Mouse (Mus musculus): Measurements from ENCODE around the gene Pold2.

Pold2 gene

DNA sequence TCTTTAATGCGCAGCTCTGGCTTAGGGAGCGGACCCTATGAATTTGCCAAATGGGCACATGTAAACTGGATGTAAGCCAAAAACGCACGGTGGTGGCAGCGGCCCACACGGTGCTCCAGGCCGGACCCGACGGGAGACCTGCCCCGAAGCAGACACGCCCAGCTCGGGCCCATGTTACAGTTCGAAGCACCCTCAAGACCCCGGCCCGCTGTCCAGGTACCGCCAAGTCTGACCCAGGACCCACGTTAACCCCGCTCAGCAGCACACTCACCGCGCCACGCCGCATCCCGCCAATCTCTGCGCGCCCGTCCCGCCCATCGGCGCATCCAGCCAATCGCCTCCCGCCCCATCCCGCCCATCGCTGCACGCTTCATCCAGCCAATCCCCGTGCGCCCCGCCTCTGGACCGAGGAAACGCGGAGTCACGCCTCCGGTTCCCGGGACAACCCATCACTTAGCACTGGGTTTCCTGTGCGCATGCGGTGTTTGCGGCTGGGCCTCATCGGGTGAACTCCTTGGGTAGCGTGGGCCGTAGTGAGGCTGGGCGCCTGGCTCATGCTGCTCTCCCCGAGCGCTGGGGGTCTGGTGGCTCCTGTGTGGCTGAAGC is at the start of gene Pold2:
Gene Pold2 (minus strand): TSS at position 372 of the 606 bp plus-strand sequence.
- DNase-seq: peak; percentile 98

DNA sequence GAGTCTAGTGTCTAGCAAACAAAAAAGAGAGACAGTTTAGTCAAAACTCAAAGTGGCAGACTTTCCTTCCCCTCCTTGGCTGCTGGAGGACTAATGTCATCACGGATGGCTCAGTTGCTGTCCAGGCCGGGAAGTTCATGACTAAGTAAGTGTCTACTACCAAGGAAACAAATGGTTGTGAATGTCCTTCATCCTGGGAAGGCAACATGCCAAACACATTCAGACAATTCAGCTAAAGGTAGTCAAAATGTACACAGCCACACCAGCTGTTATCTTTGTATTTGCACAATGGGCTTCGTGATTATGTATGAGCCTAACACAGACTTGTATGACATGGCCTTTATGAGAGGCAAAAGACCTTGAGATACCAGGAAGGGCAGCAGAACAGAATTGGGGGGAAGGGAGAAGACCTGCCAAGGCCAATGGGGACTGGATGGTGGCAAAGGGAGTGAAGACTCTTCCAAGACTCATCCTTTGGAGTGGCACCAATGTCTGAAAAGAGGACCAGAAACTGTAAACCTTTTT is 48.7 kb upstream of the Pold2 start:
- no peak for DNase-seq

DNA sequence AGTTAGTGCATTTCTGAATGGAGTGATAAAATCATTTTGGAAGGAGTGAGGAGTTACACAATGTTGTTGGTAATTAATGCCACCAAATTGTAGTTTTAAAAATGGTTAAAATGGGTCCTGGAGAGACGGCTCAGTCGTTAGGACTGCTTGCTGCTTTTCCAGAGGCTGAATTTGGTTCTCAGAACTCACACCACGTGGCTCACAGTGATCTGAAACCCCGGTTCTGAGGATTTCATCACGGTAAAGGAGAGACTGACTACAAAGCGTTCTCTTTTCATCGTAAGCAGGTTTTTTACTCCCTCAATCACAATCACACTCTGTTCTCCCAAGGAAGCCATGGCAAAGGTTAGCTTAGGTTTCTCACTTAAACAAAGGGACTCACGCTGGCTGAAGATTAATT is 46.6 kb upstream of the Pold2 start:
- no peak for DNase-seq

DNA sequence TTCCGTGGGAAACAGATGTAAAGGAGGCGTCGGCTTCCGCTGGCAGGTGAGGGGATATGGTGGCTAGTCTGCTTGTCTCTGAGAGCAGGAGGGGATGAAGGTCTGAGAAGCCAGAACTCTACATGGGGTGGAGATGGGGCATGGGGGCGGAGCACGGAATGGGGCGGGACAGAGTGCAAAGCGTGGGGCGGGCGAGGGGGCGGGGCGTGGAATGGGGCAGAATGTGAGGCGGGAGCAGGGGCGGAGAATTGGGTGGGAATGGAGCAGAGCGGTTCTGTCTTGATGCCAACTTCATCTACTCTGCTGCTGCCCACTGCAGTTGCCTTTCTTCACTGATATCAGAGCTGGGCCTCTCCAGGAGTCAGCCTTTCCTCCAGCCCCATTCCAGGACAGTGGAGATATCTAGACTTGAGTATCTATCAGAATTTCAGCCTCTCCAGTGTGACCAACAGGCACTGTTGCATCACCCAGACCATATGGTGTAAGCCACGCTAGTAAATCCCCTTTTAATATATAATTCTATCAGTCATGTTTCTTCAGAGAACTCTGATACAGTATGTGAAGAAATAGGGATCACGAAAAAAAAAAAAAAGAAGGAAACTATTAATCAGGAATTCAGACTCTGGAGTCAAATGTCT is 42.4 kb upstream of the Pold2 start:
- peak; percentile 30 for DNase-seq

DNA sequence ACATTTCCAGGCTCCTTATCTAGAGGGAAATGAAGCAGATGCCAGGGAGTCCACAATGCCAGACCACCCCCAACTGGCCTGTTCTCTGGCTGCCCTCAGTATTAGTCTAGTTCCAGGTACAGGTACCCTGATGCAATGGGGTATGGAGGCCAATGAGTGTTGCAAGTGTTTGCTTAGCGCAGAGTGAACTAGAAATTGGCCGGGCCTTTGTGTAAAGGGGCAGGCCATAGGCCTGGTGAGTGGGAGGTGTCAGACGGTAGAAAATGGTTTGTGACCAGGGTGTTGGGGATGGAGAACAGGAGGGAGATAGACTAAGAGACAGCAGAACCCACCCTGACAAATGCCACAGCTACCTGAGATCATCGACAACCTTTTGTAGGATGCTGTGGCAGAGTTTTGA is 41.5 kb upstream of the Pold2 start:
- no peak for DNase-seq

DNA sequence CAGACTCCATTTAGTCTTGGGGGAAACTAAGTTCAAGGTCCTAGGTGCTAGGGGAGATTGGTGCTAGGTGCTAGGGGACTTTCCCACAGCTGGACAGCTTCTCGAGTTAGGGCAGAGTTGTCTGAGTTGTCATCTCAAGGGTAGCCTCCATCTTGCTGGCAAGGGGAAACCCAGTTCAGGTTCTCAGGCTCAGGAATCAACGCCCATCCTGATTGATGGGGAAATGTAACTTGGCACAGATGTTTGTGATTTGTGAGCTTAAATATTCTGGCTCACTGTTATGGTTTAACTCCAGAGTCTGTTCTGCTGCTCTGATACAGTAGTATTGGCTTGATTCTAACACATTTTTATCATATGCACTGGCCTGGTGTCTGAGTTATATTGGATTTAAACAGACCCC is 40.0 kb upstream of the Pold2 start:
- DNase-seq: no peak

DNA sequence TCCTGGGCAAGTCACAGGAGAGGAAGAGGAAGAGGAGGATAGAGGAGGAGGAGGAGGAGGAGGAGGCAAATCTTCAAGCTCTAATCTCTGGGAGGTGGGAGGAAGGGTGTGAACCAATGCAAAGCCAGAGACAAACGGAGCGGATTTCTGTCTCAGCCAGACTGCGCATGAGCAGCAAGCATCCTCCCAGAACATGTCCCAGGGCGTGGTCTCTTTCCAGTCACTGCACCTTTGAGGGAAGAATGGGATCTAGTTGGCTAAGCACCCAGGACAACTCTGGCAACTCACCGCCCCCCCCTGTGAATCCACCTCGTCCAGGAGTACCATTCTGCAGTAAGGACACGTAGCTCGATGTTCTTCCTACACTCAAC is 38.1 kb upstream of the Pold2 start:
- DNase-seq: no peak

DNA sequence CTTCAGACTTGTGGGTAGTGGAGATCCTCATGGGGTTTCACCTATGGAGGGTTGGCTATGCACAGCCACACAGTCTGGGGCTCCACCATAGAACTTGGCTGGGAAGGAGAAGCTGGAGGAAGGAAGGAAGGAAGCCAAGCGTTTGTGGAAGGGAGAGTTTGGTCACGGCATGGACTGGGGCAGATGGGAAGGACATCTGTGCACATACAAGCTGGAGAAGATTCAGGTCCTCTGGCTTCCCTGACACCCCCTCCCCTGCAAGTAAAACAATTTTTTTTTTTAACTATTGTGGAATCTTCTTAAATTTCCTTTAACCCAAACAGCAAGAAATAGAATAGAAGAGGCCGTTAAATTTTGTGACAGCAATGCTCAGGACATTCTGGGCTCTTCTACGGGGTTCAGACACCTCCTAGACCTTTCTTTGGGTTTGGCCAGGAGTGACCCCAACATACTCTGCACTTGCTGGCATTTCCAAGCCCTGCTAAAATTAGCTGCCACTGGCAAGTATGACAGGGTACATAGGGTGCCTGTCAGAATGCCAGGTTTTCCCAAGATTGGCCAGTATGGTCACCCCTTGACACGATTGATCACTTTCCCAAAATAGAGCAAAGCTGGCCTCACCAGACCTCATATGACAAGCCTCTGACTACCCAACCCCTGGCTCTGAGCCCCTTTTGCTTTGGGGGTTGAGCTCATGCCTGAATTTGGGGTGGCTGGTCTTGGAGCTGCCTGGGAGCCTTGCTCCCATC is 37.5 kb upstream of the Pold2 start:
- DNase-seq: no peak

DNA sequence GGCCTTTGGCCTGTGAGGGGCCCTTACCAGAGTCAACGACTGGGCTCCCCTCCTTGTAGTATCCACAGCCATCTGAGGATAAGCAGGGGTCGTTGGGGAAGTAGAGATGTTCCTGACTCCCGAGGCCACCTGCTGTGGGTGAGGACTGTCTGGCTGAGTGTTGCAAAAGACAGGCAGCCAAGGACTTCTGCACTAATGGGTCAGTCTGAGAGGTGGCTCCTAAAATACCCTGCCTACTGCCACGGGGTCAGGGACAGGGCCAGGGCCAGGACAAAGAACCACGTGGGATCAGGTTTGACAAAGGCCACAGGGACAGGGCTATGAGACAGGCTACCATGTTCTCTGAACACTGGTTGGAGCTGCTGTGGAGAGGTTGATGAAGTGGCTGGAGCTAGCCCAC is 36.8 kb upstream of the Pold2 start:
- no peak for DNase-seq

DNA sequence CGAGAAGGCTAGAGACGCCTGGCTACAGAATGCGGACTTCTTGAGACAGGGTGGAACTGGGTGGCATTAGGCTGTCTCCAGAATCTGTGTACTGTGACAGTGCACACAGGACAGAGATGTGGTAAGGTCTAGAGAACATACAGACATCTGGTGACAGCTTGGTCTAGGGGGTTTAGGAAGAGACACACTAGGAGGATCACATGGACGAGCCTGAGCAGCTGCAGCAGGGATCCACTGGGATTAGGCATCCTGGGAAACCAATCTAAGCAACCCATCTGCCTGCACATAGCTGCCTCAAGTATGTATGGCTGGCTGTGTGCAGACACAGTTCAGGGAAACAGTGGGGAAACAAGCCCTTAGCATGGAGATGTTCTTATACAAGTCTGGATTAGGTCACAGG is 35.8 kb upstream of the Pold2 start:
- DNase-seq: no peak

DNA sequence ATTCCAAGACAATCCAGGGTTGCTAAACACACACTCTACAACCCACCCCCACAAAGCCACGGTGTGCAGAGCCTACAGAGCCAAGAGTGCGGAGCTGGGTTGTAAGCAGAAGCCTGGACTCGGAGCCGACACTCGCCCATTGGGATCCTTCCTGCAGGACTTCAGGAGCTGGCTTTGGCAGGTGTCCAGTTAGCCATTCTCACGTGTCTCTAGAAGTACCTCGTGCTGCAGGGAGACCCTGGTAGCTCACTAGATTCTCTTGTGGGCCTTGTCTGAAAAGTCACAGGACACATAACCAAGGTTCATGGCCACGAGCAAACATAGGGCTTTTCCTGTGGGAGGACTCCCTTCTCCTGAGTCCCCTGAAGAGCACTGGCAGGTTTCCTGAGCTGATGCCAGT is 35.2 kb upstream of the Pold2 start:
- DNase-seq: no peak

DNA sequence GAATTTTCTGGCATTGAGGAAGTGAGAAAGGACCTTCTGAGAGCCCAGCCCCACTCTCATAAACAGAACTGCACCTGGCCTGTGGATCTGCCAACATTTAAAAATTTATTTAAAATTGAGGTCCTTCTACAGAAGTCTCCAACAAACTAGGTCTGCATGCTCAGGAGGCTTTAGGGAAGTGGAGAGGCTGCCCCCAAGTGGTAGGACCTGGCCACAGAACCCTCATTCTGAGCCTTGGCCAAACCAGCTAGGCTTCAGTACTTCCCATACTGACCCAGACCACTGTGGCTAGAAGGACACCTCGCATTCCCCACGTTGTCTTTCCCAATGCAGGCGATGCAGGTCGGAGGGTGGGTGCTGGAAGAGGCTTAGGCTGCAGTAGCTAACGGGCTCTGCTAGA is 34.5 kb upstream of the Pold2 start:
- DNase-seq: peak; percentile 74

DNA sequence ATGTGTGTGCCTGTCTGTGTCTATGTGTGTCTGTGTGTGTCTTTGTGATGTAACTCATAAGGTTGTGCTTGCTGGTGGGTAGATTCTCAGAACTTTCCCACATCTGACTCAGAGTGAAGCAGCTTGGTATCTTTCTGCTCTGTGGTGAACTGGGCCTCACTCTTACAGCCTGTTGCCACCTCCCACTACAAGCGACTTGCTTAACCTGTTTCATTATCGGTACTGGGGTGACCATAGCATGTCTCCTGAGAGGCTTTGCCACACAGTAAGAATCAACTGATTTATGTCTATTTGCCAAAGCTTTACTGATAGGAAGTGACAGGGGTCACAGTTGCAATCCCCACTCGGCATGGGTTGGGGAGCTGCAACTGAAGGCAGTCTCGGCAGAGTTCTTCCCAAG is 30.6 kb upstream of the Pold2 start:
- no peak for DNase-seq

DNA sequence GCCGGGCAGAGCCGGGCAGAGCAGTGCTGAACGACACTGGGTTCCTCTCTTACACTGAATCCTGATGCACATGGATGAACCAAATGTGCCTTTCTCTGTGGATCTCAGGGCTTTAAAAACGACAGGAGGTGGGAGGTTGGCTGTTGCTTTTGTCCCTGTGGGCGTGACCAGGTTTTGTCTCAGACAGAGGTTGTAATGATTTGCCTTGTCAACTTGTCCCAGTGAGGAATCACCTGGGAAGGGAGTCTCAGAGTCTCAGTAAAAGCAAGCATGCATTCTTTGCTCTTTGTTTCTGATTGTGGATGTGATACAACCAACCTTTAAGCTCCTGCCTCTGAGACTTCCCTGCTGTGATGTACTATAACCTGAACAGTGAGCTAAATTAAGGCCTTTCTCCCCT is 29.0 kb upstream of the Pold2 start:
- no peak for DNase-seq

DNA sequence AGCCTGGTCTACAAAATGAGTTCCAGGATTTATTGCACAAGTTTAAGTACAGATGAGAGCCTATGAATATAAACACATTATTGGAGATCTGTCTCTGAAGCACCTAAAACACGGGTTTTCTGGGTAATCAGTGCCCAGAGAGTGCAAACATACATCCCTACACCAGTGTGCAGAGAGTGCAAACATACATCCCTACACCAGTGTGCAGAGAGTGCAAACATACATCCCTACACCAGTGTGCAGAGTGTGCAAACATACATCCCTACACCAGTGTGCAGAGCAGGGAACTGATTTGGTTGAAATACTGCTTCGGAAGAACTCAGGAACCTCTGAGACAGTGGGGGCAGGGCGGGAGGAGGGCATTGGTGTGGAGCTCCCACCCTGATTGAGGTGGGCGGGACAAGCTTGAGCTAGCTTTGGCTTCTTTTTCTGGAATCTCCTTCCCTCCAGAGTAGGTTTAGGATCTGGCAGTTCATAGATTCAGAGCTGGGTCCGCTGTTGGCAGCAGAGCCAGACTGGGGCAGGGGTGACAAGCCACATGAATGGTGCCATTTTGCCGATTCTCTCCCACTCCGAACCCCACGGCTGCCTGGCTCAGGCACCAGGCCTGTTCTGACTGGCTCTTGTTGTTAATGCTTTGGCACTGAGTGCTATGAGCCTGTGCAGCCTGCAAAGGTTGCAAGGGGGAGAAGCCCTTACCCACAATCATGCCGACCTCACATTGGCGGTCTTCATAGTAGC is 27.9 kb upstream of the Pold2 start:
- DNase-seq: no peak

DNA sequence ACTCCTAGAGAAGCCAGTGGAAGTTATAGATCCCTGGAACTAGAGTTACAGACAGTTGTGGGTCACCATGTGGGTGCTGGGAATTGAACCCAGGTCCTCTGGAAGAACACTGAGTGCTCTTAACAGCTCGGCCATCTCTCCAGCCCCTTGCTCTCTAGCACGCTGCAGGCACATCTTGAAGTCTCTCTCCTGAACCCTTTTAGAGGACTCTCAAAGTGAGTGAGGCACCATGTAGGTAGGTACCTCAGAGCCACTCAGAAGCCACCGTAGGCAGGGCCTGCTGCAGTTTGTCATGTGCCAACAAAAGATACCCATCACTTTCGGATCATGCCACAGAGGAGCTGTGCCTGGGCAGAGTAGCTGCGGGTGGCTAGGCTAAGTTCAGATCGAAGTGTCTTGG is 26.8 kb upstream of the Pold2 start:
- no peak for DNase-seq

DNA sequence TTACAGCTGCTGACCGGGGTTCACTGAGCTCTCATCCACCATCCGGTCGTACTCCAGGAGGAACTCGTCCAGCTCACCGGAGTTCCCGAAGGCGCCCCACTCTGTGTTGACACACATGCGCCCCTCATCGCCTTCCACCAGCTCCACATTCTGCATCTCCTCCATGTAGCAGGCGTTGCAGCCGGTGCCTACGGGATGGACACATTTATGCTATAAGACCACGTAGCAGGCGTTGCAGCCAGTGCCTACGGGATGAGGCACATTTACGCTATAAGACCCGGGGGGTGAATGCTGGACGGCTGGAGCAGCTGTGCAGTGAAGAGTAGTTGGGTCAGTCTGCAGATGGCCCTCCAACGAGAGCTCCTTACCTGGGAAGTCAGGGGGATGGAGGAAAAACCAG is 26.3 kb upstream of the Pold2 start:
- DNase-seq: no peak

DNA sequence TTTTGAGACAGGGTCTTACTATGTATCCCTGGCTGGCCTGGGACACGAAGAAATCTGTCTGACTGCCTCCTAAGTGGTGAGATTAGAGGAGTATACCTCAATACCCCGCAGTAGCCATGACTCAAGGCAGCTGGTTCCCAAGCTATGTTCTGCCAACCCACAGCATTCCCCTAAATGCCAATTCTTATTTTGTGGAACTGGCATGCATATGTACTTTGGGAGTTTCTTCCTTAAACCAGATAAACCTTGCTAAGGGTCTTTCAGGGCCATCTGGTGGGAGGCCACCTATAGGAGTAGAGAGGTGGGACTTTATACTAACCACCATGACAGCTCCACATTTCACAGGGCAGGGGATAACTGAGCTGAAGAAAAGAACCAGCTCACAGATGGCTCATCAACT is 25.8 kb upstream of the Pold2 start:
- DNase-seq: no peak

DNA sequence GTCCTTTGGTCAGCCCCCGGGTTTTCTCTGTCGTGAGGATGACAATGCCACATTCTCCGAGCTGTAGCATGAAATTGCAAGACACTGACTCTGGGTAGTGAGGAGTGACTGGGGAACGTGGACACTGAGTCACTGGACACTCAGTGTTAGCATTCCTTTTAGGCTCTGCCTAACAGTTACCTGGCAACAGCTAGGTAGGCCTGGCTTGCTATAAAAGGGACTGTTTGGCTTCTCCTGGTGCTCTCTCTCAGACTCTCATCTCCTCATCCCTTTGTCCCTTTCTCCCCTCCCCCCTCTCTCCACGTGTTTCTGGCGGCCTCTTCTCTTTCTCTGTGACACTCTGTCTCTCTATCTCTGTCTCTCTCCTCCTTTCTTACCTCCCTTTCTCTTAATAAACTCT is 24.3 kb upstream of the Pold2 start:
- DNase-seq: no peak

DNA sequence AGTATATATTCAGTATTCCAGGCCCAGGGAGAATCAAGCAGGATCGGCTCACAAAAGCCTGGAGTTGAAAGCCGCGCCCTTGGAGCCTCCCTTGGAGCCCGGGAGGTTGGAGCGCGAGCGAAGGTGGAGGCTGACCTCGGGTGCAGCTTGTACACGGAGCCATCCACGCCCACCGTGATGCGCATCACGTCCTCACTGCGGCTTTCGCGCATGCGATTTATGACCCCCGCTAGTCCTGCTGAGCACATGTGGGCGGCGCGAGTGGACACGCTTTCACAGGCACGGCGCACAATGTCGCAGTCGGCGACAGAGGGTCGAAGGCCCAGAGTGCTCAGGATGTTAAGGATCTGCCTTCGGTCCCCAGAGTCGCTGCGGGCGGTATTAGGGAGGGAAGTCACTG is 23.9 kb upstream of the Pold2 start:
- DNase-seq: peak; percentile 32

DNA sequence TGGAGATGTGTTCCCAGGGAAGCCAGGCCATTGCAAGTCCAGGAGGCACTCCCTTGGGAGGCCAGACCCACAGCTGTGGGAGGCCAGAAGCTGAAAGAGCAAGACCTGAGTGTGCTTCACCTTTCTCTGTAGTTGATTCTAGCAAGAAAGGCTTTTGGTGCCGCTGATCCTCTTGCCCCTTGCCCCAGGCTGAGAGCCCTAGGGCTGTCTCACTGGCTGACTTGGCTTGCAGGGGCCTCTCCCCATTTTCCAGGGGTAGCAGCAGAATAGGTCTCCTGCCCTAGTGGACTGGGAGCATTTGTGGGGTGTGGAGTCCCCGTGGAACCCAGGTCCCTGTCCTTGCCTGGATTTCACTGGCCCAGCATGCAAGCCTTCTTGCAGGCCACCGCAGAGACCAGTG is 23.2 kb upstream of the Pold2 start:
- DNase-seq: no peak

DNA sequence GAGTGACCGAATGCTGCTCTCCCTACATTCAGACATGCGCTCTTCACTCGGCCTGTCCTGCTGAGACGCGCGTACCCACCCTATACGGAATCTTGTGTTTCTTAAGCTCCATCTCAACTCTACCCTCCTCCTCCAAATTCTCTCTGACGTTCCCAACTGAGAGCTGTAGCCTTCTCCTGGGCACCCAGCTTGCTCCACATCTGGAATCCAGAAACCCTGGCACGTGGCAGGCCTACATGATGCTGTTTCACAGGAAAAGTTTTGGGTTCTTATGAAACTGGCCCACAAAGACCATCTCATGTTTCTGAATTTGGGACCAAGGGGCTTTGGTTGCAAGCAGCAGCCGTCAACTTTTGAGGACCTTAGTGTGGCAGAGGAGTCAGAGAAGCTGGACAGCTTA is 21.2 kb upstream of the Pold2 start:
- no peak for DNase-seq

DNA sequence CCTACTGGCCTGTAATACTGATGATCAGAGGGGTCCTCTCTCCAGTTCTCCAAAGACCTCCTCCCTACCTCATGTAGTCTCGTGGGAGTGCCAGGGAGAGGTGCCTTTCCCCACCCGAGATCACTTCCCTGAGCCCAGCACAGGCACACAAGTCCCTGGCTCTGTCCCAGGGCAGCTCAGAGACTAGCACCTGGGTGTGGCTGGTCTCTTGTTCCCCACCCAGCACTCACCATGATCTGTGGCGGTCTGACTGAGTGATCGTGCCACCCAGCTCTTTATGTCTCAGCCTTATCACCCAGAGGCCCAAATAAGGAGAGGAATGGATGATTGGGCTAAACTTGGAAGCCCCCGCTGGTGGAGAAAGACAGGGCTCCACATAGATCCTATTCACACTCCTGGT is 20.4 kb upstream of the Pold2 start, which contains the start of gene Myl7:
Gene Myl7 (minus strand): TSS at position 252 of the 400 bp plus-strand sequence.
- DNase-seq: no peak

DNA sequence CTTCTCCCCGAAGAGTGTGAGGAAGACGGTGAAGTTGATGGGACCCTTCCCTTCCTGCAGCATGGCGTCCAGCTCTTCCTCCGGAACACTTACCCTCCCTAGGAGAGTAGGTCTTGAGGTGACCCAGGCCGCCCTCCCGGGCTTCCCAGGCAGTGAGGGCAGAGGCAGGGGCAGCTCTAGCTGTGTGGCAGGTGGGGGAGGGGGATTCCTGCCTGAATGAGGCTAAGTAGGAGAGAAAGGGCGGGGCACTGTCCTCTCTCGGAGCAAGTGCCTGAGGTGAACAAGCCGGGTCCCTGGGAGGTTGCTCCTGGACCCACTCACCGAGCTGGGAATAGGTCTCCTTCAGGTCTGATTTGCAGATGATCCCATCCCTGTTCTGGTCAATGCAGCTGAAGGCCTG is 19.7 kb upstream of the Pold2 start:
- no peak for DNase-seq

Measured in lung, postnatal 14 days (tissue).